Mouse (Mus musculus) natural killer cell, adult 2 months (primary cell): ENCODE results near the gene Trnau1ap.
A peak's percentile ranks its signal among the peaks of the same experiment; 100 is the strongest.

Experiments
- DNase-seq, 2 experiments: peaks; one replicate each; pipeline ENCODE4 v3.0.0; 2022; ENCODE audit warnings: low spot score in 2 of 2

The Trnau1ap gene

DNA sequence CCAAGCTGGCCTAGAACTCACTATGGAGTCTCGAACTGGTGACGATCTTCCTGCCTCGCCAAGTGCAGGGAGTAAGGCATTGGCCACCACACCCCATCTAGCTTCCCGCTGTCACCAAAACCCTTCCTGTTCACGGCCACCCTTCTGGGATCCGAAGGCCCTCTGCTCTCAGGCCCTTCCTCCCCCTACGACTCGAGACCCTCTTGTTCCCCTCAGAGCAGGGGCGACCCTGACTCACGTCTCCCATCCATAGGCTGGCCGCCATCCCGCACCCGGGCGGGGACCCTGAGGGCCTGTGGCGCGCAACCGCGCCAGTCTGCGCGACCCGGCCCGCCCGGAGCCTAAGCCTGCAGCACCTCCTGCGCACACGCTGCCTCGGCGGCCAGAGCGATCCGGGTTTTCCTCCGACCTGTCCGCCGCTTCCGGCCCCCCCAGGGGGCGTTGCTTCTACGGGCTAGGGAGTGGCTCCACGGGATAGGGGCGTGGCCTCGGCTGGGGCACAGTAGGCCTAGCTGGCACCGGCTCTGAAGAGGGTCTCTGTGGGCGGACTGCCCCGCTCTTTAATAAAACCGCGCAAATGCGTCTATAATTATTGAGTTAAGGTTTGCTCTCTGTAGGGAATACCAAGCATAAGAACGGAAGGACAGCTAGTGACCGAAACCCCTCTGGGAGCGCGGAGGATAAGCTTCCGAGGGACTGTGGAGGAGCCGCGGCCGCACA is at the start of gene Trnau1ap:
Gene Trnau1ap (minus strand): TSS at position 424 of the 720 bp plus-strand sequence.
- peak; percentile 83 to 85 for DNase-seq

GRCm38 (mm10) chr4:132373820-132374219 is 44.5 kb upstream of the Trnau1ap start:
- no peak for DNase-seq

DNA sequence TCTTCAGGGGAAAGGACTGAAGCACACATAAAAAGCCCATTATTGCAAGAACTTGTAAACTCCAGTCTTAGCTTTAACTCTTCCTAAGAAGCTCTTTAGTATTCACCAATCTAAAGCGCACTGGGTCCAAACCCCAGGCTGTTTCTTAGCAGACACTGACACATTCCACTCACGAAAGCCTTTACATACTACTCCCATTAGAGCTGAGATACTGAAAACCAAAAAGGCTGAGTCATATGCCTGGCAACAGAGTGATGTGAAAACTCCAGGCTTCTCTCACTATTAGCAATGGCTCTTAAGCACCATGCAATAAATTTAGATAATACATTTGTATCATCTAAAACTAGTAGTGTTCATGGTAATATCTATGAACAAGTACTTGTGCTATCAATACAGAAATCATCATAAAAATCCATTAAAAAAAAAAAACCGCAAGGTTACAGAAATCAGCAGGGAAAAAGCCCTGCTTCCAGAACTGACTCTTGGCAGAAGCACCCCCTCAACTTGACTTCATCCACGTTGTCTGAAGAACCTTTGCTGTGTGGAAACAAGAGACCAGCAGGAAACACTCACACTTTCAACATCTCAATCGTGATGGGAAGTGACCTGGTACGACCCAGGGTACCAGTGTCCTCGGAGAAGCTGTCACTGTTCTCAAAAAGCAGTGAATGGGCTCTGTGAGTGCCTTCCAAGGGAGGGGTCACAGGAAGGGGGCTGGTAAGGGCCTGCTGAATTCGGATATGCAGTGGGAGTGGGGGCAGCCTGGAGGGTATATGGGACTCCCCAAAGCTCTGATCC is 40.8 kb upstream of the Trnau1ap start:
- no peak for DNase-seq

GRCm38 (mm10) chr4:132367480-132368201 is 38.3 kb upstream of the Trnau1ap start:
- no peak for DNase-seq

- no peak for DNase-seq
Observed at GRCm38 (mm10) chr4:132365450-132366060, 36.2 kb upstream of the Trnau1ap start.

DNA sequence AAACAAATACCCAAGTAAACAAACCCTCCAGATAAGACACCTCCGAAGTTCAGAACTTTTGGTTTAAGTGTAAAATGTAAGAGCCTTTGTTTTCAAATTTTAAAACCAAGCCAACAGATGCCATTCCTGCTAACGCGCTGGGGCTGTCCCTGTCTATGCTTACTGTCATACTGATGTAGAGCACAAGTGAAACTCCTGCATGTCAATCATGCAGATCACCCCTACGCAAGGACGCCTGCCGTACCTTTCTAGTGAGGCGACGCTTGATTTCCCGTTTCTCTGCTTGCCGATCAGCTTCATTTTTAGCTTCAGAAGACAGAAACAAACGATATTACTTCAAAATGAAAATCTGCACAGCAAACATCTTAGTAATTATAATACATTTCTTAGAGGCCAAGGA is 34.1 kb upstream of the Trnau1ap start:
- no peak for DNase-seq

GRCm38 (mm10) chr4:132359510-132359909 is 30.2 kb upstream of the Trnau1ap start:
- DNase-seq, result no peak

DNA sequence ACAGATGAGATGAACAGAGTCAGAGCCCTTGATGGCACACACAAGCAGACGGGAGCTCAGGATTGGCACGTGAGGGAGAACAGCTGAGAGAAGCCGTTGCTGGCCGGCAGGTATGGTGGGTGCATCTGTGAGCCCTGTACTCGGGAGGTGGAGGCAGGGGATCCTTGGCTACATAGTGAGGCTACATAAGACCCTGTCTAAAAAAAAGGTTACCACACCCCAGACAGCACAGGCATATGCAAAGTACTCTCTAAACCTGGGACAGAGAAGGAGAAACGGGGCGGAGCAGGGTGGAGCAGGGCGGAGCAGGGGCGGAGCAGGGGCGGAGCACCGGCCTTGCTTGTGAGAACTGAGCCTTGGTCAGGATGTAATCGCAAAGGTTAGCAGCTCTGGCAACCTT is 26.8 kb upstream of the Trnau1ap start:
- DNase-seq, result peak; percentile 21 to 22

DNA sequence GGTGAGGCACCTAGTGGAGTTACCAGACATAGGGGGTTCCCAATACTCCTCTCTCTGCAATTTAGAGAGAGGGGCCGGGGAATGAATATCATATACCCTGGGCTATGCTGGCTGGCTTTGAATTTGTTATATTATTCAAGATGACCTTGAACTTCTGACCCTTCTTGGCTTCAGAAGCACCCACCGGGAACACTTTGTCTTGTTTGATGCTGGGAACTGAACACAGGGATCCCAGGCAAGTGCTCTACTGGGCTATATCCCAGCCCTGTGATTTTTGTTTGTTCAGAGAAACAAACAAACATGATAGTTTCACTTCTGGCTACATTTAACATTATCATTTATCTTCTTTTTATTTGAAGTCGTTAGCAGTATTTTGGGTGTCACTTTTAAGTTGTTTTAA is 26.1 kb upstream of the Trnau1ap start:
- DNase-seq, result no peak

DNA sequence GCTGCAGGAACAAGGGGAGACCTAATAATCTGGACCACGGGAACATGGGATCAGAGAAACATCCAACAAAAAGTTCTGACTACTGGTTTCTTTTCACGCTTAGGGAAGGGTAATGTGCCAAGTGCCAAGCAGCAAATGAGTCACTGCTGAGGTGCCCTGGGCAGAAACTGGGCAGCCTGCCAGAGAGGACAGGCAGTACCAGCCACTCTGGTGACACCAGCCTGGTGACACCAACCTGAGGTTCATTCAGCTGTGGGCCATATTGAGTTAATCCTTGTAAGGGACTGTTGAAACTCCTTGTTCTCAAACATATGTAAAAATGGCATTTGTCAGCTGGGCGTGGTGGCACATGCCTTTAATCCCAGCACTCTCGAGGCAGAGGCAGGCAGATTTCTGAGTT is 25.2 kb upstream of the Trnau1ap start:
- peak; percentile 55 to 72 for DNase-seq

- DNase-seq, result peak; percentile 92 to 93
Observed at GRCm38 (mm10) chr4:132353481-132353885, 24.1 kb upstream of the Trnau1ap start, which contains the start of gene Rcc1. Gene Rcc1 (minus strand): TSS chr4:132353605.

DNA sequence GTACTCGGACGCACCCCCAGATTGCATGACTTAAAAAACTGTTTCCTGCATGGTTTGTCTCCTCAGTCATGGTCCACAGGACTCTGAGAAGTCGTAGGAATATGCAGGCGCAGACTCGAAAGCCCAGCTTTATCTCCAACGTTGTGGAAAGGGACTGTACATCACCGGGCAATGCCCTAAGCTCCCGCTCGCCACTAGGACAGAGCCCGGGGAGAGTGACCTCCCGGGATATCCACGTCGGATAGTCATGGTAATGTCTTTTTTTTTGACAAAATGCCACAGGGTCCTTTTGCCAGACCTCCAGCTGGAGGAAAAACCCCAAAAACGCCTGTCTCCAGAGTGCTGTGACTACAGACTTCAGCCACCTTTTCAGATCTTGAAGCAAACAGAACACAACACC is 23.4 kb upstream of the Trnau1ap start:
- DNase-seq, result no peak

DNA sequence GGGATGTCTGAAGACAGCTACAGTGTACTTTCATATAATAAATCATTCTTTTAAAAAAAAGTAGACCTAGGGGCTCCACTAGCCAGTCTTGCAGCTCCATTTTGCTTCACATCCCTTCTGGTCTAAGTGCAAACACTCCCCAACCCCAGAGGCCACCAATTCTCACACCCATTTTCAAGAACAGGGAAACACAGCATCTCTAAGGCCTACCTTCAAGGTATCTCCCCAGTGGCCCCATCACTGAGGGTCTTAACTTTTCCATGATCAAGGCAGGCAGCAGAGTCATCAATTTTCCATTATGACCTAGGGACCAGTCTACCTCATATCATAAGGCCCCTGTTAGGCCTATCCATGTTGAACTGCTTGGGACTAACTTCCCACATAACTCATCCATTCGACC is 22.1 kb upstream of the Trnau1ap start:
- DNase-seq, result no peak

DNA sequence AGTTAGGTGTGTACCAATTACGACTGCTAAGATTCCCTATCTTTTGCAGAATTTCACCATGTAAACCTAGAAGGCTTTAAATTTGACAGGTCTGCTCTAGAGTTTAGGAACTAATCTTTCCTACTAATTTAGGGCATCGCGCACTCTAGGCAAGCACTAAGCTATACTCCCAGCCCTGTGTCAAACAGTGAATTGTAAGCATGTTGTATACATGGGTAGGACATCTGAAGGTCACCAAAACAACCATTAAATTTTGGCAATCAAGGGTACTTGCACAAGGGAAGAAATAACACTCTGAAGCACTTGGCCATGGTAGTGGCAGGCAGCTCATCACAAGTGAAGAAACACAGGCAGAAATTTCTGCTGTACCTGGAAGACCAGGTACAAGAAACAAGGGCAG is 21.5 kb upstream of the Trnau1ap start:
- DNase-seq, result no peak

GRCm38 (mm10) chr4:132350123-132350740 is 20.9 kb upstream of the Trnau1ap start:
- no peak for DNase-seq

- no peak for DNase-seq
Observed at GRCm38 (mm10) chr4:132349495-132350122, 20.3 kb upstream of the Trnau1ap start.

GRCm38 (mm10) chr4:132346661-132347060 is 17.3 kb upstream of the Trnau1ap start:
- no peak for DNase-seq

- DNase-seq, result no peak
Observed at GRCm38 (mm10) chr4:132346261-132346660, 16.9 kb upstream of the Trnau1ap start.

GRCm38 (mm10) chr4:132345843-132346212 is 16.5 kb upstream of the Trnau1ap start:
- no peak for DNase-seq

GRCm38 (mm10) chr4:132345135-132345842 is 16.0 kb upstream of the Trnau1ap start:
- peak; percentile 91 to 92 for DNase-seq
